Mouse (Mus musculus): ENCODE measurements at regions not wholly inside any gene's neighbourhood (a gene's known extent, or its start where the extent isn't known, plus 50 kb on each side); places are given as distances from the start of the nearest gene placed in this dataset.

- TF ChIP-seq ETS1 (IDR thresholded peaks at IDR 0.05; ENCODE audit: low read depth, low read length) = no peak
- TF ChIP-seq TAL1 (IDR thresholded peaks at IDR 0.05; ENCODE audit: low read length) = no peak
- TF ChIP-seq E2F4 (IDR thresholded peaks at IDR 0.05; ENCODE audit: borderline replicate concordance, low read depth, low read length) = no peak
- no peak for TF ChIP-seq ZNF384 (IDR thresholded peaks at IDR 0.05; ENCODE audit: low read depth, low read length)
- TF ChIP-seq CTCF (IDR thresholded peaks at IDR 0.05 in 2 of 3, conservative IDR thresholded peaks at IDR 0.05 in 1 of 3; ENCODE audit: control insufficient read depth in 1 of 3, insufficient read depth in 1 of 3, low read depth in 2 of 3, low read length in 3 of 3, poor library complexity in 1 of 3, severe bottlenecking in 1 of 3) = no peak
- TF ChIP-seq HCFC1 (IDR thresholded peaks at IDR 0.05; ENCODE audit: low read depth, low read length) = no peak
- TF ChIP-seq SMC3 (IDR thresholded peaks at IDR 0.05; ENCODE audit: low read depth, low read length) = no peak
- TF ChIP-seq MAFK (IDR thresholded peaks at IDR 0.05; ENCODE audit: borderline replicate concordance, low read depth, low read length) = no peak
- no peak for TF ChIP-seq POLR2AphosphoS2 (IDR thresholded peaks at IDR 0.05; ENCODE audit: low read length)
- no peak for TF ChIP-seq POLR2A (IDR thresholded peaks at IDR 0.05; ENCODE audit: control insufficient read depth in 1 of 2, insufficient read depth in 1 of 2, low read depth in 1 of 2, low read length in 2 of 2, poor library complexity in 1 of 2)
- TF ChIP-seq CHD2 (IDR thresholded peaks at IDR 0.05; ENCODE audit: low read length) = no peak
- TF ChIP-seq RCOR1 (IDR thresholded peaks at IDR 0.05; ENCODE audit: low read depth, low read length) = no peak
- no peak for TF ChIP-seq EP300 (IDR thresholded peaks at IDR 0.05; ENCODE audit: low read depth in 1 of 2, low read length in 2 of 2)
These were observed 209.3 kb downstream of the Drd1 start for GRCm38 (mm10) chr13:53846221-53846620.
